Mouse (Mus musculus) G1E (cell line): ENCODE measurements around the gene Nlgn2.

ENCODE experiments used
- CTCF ChIP-seq: IDR thresholded peaks from 2 replicates; pipeline ENCODE4 v1.5.1; 2012; ENCODE audit warnings: low read depth, low read length, inconsistent platforms, mixed read lengths
- GATA1 ChIP-seq: IDR thresholded peaks from 2 replicates; pipeline ENCODE4 v1.6.1; 2012; ENCODE audit warnings: borderline replicate concordance, low read length, inconsistent platforms, mixed read lengths
- GATA2 ChIP-seq: IDR thresholded peaks from 2 replicates; pipeline ENCODE4 v1.6.1; 2012; ENCODE audit warnings: low read depth, low read length, inconsistent platforms, borderline replicate concordance
- POLR2AphosphoS5 ChIP-seq: IDR thresholded peaks from 2 replicates; pipeline ENCODE4 v1.6.1; 2012; ENCODE audit warnings: low read depth, low read length, inconsistent platforms; ENCODE audit not compliant: insufficient replicate concordance
- TAL1 ChIP-seq: conservative IDR thresholded peaks from 2 replicates; pipeline ENCODE4 v1.6.1; 2012; ENCODE audit warnings: low read depth, low read length, inconsistent platforms, mixed read lengths

- TF ChIP-seq CTCF = no peak
- TF ChIP-seq POLR2AphosphoS5 = no peak
- no peak for TF ChIP-seq GATA1
- TF ChIP-seq TAL1 = no peak
- no peak for TF ChIP-seq GATA2
These were observed 44.2 kb downstream of the Nlgn2 start for GRCm38 (mm10) chr11:69793429-69793828.
